Mouse (Mus musculus) limb, embryonic 13.5 days (tissue): Measurements from ENCODE around the gene Icam4. TPM values are rescaled to one million over a fixed set of nuclear protein-coding genes. Genes with fewer than 3 reads are reported as not detected.

Experiments
- microRNA counts: library from miRNA; unstranded; fragments of <30 nt; microRNA quantifications from one replicate; lab custom pipeline; 2016
- microRNA-seq: library from miRNA; unstranded; fragments of <30 nt; microRNA quantifications from one replicate; pipeline ENCODE4, GENCODE M21; 2016
- polyA plus RNA-seq: library from polyadenylated mRNA; unstranded; fragments of >200 nt; fragmentation: Nextera tagmentation; extraction: Ambion mirVana; gene quantifications from 2 replicates; pipeline ENCODE4 v1.2.1, GENCODE M21; 2015

Gene Icam4
- polyA plus RNA-seq, 1 experiment from 2014 or later: 0.62 TPM

MicroRNAs encoded within 50 kb of the gene (microRNA counts, 519-probe panel; counts per million panel counts)
- 3,351 counts per million, percentile 58 among the panel's probes with 10 or more counts for microRNA mmu-miR-1900 (lab: Ali Mortazavi, UCI)

Small RNA genes lying within 50 kb of the gene (microRNA-seq; reads per million reads assigned to microRNA genes)
- gene Mir1900 (not detected), gene Mir7082 (0.52 reads per million)

Other genes starting within 250 kb of the Icam4 start
- 0.60 and 0.62 TPM in 2 replicates for gene Col5a3, start 214.3 kb upstream of the Icam4 start, polyA plus RNA-seq
- gene Rdh8, start 210.9 kb upstream of the Icam4 start, polyA plus RNA-seq: not detected in 2 replicates
- gene A230050P20Rik, start 160.7 kb upstream of the Icam4 start, polyA plus RNA-seq: 4.6 and 5.6 TPM in 2 replicates
- 2.9 and 3.3 TPM in 2 replicates for gene Angptl6, start 149.6 kb upstream of the Icam4 start, polyA plus RNA-seq
- gene Ppan, start 141.2 kb upstream of the Icam4 start, polyA plus RNA-seq: 85.9 and 91.3 TPM in 2 replicates
- gene Eif3g, start 130.8 kb upstream of the Icam4 start, polyA plus RNA-seq: 329 and 337 TPM in 2 replicates
- 97.6 and 104 TPM in 2 replicates for gene Dnmt1, start 69.5 kb upstream of the Icam4 start, polyA plus RNA-seq
- gene S1pr2, start 52.6 kb upstream of the Icam4 start, polyA plus RNA-seq: 60.3 and 66.9 TPM in 2 replicates
- 131 and 133 TPM in 2 replicates for gene Mrpl4, start 26.6 kb upstream of the Icam4 start, polyA plus RNA-seq
- 12.3 and 13.9 TPM in 2 replicates for gene Icam1, start 13.4 kb upstream of the Icam4 start, polyA plus RNA-seq
- 0.05 and 0.08 TPM in 2 replicates for gene Icam5, start 2.7 kb downstream of the Icam4 start, polyA plus RNA-seq
- 1.0 and 1.3 TPM in 2 replicates for gene Zglp1, start 37.7 kb downstream of the Icam4 start, polyA plus RNA-seq
- 0.59 and 0.88 TPM in 2 replicates for gene Gm49373, start 43.7 kb downstream of the Icam4 start, polyA plus RNA-seq
- 54.8 and 61.6 TPM in 2 replicates for gene Fdx1l, start 44.2 kb downstream of the Icam4 start, polyA plus RNA-seq
- 1.8 and 2.1 TPM in 2 replicates for gene Gm38431, start 62.6 kb downstream of the Icam4 start, polyA plus RNA-seq
- 55.0 and 63.2 TPM in 2 replicates for gene Raver1, start 62.6 kb downstream of the Icam4 start, polyA plus RNA-seq
- gene Tyk2, start 101.9 kb downstream of the Icam4 start, polyA plus RNA-seq: 13.7 and 16.5 TPM in 2 replicates
- 320 and 346 TPM in 2 replicates for gene Cdc37, start 120.6 kb downstream of the Icam4 start, polyA plus RNA-seq
- 5.4 and 6.1 TPM in 2 replicates for gene Pde4a, start 136.3 kb downstream of the Icam4 start, polyA plus RNA-seq
- gene Keap1, start 210.0 kb downstream of the Icam4 start, polyA plus RNA-seq: 79.7 and 82.5 TPM in 2 replicates
- gene S1pr5, start 219.1 kb downstream of the Icam4 start, polyA plus RNA-seq: 0.77 and 0.83 TPM in 2 replicates
- 31.4 and 32.8 TPM in 2 replicates for gene Atg4d, start 235.9 kb downstream of the Icam4 start, polyA plus RNA-seq